Mouse (Mus musculus): Measurements from ENCODE around the gene Gm10273. TPM values are rescaled to one million over a fixed set of nuclear protein-coding genes. Genes with fewer than 3 reads are reported as not detected.
A peak's percentile ranks its signal among the peaks of the same experiment; 100 is the strongest.
"Not testable (repeated sequence)": the region's sequence is repeated elsewhere in the genome, so short reads cannot be mapped to it uniquely, and the experiment has no call there.

Gene Gm10273
- 3.1 and 58.1 TPM in 2 replicates for polyA plus RNA-seq (2015; fragmentation: Nextera tagmentation; extraction: Ambion mirVana)

GRCm38 (mm10) chr10:59395461-59395860 lies at the start of gene Gm10273:
Gm10273 (plus strand) TSS chr10:59395632.
- not testable (repeated sequence) for H3K9ac ChIP-seq; H3K27me3 ChIP-seq (replicated peaks); H3K4me1 ChIP-seq; H3K36me3 ChIP-seq; H3K4me3 ChIP-seq (replicated peaks); H3K27ac ChIP-seq; H3K4me2 ChIP-seq; ATAC-seq (ENCODE audit: insufficient read depth, low FRiP score, low read depth); H3K9me3 ChIP-seq
- WGBS: 93% methylated on average over 12 of the region's 25 CpGs

DNA sequence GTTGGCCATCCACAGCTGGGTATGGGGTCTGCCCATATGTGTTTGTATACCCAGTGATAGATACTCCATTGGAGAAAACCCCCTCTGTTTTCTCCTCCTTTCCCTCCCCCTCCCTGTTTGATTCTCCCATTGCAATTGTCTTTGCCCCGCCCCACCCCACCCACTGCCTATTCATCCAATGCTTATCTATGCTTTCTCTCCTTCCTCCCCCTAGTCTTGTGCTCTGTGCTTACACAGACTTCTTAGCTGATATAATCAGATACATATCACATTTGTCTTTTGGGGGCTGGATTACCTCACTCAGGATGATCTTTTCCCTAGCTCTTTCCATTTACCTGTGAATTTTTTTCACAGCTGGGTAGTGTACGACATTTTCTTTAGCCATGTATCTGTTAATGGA lies 48.9 kb upstream of the Gm10273 start:
- 92% methylated on average over 2 of the region's 2 CpGs for WGBS
- no peak overlapping the region for H3K4me2 ChIP-seq
- no peaks in the 10 kb centered on the region for H3K4me1 ChIP-seq
- H3K4me3 ChIP-seq (replicated peaks): no peak overlapping the region
- peaks cover 27% of the 10 kb centered on the region for H3K36me3 ChIP-seq
- no peak overlapping the region for H3K27ac ChIP-seq
- ATAC-seq (ENCODE audit: insufficient read depth, low FRiP score, low read depth): no peak
- no peaks in the 10 kb centered on the region for H3K27me3 ChIP-seq (replicated peaks)
- no peaks in the 10 kb centered on the region for H3K9me3 ChIP-seq
- no peak overlapping the region for H3K9ac ChIP-seq

DNA sequence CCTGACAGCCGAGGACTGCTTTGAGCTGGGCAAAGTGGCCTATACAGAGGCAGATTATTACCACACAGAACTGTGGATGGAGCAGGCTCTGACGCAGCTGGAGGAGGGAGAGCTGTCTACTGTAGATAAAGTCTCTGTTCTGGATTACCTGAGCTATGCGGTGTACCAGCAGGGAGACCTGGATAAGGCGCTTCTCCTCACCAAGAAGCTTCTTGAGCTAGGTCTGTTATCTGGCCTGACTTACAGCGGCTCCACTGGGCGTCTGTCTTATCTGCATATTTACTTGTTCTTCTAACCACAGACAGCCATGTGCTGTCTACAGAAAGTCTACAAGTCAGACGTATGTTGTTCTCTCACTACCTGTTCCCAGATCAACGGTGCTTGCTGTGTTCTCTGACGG lies 47.2 kb upstream of the Gm10273 start:
- Histone ChIP-seq H3K9ac (no peak overlapping the region), H3K4me2 (no peak overlapping the region), H3K4me3 (replicated peaks) (no peak overlapping the region), H3K4me1 (no peaks in the 10 kb centered on the region), H3K27ac (no peak overlapping the region), H3K36me3 (peaks cover 30% of the 10 kb centered on the region), H3K9me3 (no peaks in the 10 kb centered on the region), H3K27me3 (replicated peaks) (no peaks in the 10 kb centered on the region)
- peak; percentile 97 for ATAC-seq (ENCODE audit: insufficient read depth, low FRiP score, low read depth)
- 94% methylated on average over 9 of the region's 9 CpGs for WGBS

DNA sequence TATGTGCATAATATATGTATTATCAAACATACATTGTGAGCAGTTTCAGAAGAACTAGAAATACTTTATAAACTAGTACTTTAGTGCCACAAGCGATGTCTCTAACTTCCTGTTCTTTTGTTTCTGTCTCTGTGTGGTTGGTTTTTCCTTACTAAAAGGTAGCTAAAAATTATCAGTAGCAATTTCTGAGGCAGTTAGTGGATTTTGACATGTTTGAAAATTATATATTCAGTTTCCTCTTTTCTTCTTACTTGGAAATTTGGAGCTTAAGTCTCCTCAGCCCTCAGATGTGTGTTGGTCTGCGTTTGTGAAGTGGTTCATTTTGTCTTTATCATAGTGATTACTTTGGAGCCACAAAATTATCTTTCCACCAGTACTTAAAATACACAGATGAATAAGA lies 45.9 kb upstream of the Gm10273 start:
- Histone ChIP-seq H3K4me2 (no peak overlapping the region), H3K4me1 (no peaks in the 10 kb centered on the region), H3K36me3 (peaks cover 30% of the 10 kb centered on the region), H3K9me3 (no peaks in the 10 kb centered on the region), H3K27me3 (replicated peaks) (no peaks in the 10 kb centered on the region), H3K9ac (no peak overlapping the region), H3K27ac (no peak overlapping the region), H3K4me3 (replicated peaks) (no peak overlapping the region)
- ATAC-seq (ENCODE audit: insufficient read depth, low FRiP score, low read depth): no peak
- WGBS: 88% methylated on average over 2 of the region's 2 CpGs

DNA sequence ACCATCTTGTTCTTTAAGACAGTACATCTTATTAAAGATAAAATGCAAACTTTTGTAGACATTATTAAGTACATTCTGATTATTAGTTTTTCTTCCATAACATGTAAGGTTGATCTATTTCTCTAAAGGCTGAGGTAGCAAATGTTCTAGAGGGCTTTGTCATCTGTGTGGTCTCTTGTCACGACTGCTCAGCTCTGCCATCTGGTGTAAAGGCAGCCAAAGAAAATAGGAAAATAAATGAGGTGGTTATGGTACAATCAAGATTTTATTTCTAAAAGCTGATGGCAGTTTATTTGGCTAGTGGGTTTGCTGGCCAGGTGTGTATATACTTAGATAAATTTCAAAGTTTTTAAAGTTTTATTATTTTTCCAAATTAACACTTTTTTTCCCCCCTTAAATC lies 42.4 kb upstream of the Gm10273 start:
- no peaks in the 10 kb centered on the region for H3K27me3 ChIP-seq (replicated peaks)
- no peak overlapping the region for H3K27ac ChIP-seq
- H3K4me1 ChIP-seq: 0 out of 2 replicates have a peak, but pooled peaks cover 3% of the 10 kb centered on the region
- WGBS: 62% methylated on average over 1 of the region's 1 CpGs
- no peak overlapping the region for H3K9ac ChIP-seq
- H3K4me3 ChIP-seq (replicated peaks): no peak overlapping the region
- peaks cover 36% of the 10 kb centered on the region for H3K36me3 ChIP-seq
- H3K9me3 ChIP-seq: no peaks in the 10 kb centered on the region
- no peak for ATAC-seq (ENCODE audit: insufficient read depth, low FRiP score, low read depth)
- no peak overlapping the region for H3K4me2 ChIP-seq

GRCm38 (mm10) chr10:59354120-59354519 lies 41.3 kb upstream of the Gm10273 start:
- no peak overlapping the region for H3K4me2 ChIP-seq
- H3K27ac ChIP-seq: no peak overlapping the region
- H3K27me3 ChIP-seq (replicated peaks): no peaks in the 10 kb centered on the region
- H3K9me3 ChIP-seq: no peaks in the 10 kb centered on the region
- WGBS: 91% methylated on average over 12 of the region's 12 CpGs
- peaks cover 27% of the 10 kb centered on the region for H3K36me3 ChIP-seq
- H3K4me3 ChIP-seq (replicated peaks): no peak overlapping the region
- H3K9ac ChIP-seq: no peak overlapping the region
- 0 out of 2 replicates have a peak, but pooled peaks cover 3% of the 10 kb centered on the region for H3K4me1 ChIP-seq
- no peak for ATAC-seq (ENCODE audit: insufficient read depth, low FRiP score, low read depth)

DNA sequence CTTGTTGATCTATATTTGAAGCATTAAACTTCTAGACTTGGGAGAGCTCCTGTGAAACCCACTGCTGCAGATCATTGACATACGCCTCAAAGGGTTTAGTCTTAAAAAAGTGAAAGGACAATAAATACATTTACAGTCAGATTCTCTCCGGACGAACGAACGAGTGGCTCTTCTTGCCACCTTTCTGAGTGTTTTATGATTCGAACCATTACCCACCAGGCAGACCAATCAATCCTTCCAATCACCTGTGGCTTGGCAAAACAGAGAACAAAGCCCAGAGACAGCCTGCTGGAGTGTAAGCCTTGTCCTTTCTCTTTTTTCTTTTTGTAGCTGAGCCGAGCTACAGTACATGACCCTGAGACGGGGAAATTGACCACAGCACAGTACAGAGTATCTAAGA lies 40.4 kb upstream of the Gm10273 start:
- H3K27me3 ChIP-seq (replicated peaks): no peaks in the 10 kb centered on the region
- ATAC-seq (ENCODE audit: insufficient read depth, low FRiP score, low read depth): no peak
- peaks cover 27% of the 10 kb centered on the region for H3K36me3 ChIP-seq
- H3K9ac ChIP-seq: no peak overlapping the region
- H3K9me3 ChIP-seq: no peaks in the 10 kb centered on the region
- 0 out of 2 replicates have a peak, but pooled peaks cover 3% of the 10 kb centered on the region for H3K4me1 ChIP-seq
- WGBS: 86% methylated on average over 8 of the region's 8 CpGs
- H3K4me2 ChIP-seq: no peak overlapping the region
- no peak overlapping the region for H3K4me3 ChIP-seq (replicated peaks)
- H3K27ac ChIP-seq: no peak overlapping the region

- Histone ChIP-seq H3K27ac (no peak overlapping the region), H3K36me3 (peaks cover 18% of the 10 kb centered on the region), H3K4me3 (replicated peaks) (no peak overlapping the region), H3K9ac (no peak overlapping the region), H3K4me1 (0 out of 2 replicates have a peak, but pooled peaks cover 3% of the 10 kb centered on the region), H3K4me2 (no peak overlapping the region), H3K27me3 (replicated peaks) (no peaks in the 10 kb centered on the region), H3K9me3 (no peaks in the 10 kb centered on the region)
- ATAC-seq (ENCODE audit: insufficient read depth, low FRiP score, low read depth): no peak
- 87% methylated on average over 4 of the region's 4 CpGs for WGBS
Observed at GRCm38 (mm10) chr10:59358744-59359143, 36.7 kb upstream of the Gm10273 start.

GRCm38 (mm10) chr10:59363208-59363607 lies 32.2 kb upstream of the Gm10273 start:
- no peak for ATAC-seq (ENCODE audit: insufficient read depth, low FRiP score, low read depth)
- no peak overlapping the region for H3K27ac ChIP-seq
- H3K9ac ChIP-seq: no peak overlapping the region
- H3K36me3 ChIP-seq: peaks cover 27% of the 10 kb centered on the region
- WGBS: 80% methylated on average over 2 of the region's 2 CpGs
- H3K4me3 ChIP-seq (replicated peaks): no peak overlapping the region
- no peak overlapping the region for H3K4me2 ChIP-seq
- H3K9me3 ChIP-seq: no peaks in the 10 kb centered on the region
- H3K4me1 ChIP-seq: no peaks in the 10 kb centered on the region
- H3K27me3 ChIP-seq (replicated peaks): no peaks in the 10 kb centered on the region

DNA sequence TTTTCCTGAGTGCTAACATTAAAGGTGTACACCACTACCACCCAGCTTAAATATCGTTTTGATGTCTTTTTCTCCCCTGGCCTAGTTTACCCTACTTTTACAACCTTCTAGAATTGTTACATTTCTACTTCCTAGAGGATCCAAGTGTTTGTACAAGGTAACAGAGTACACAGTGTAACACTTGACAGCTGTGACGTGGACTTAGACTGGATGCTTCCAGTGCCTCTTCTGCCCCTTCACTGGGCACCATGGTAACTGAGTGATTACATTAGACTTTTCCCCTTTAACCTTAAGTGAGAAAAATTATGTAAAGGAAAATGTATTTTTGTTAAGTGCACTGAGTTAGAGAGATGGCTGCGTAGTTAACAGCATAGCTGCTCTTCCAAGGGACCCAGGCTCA lies 30.9 kb upstream of the Gm10273 start:
- peaks cover 34% of the 10 kb centered on the region for H3K36me3 ChIP-seq
- no peak overlapping the region for H3K9ac ChIP-seq
- H3K27me3 ChIP-seq (replicated peaks): no peaks in the 10 kb centered on the region
- no peak overlapping the region for H3K4me3 ChIP-seq (replicated peaks)
- no peak overlapping the region for H3K27ac ChIP-seq
- H3K9me3 ChIP-seq: no peaks in the 10 kb centered on the region
- no peaks in the 10 kb centered on the region for H3K4me1 ChIP-seq
- H3K4me2 ChIP-seq: no peak overlapping the region
- no peak for ATAC-seq (ENCODE audit: insufficient read depth, low FRiP score, low read depth)
- WGBS: 77% methylated on average over 3 of the region's 3 CpGs

- Histone ChIP-seq H3K4me2 (no peak overlapping the region), H3K9me3 (no peaks in the 10 kb centered on the region), H3K27me3 (replicated peaks) (no peaks in the 10 kb centered on the region), H3K4me3 (replicated peaks) (no peak overlapping the region), H3K4me1 (no peaks in the 10 kb centered on the region), H3K9ac (no peak overlapping the region), H3K36me3 (peaks cover 48% of the 10 kb centered on the region), H3K27ac (no peak overlapping the region)
- WGBS: 82% methylated on average over 5 of the region's 5 CpGs
- no peak for ATAC-seq (ENCODE audit: insufficient read depth, low FRiP score, low read depth)
Observed at GRCm38 (mm10) chr10:59365804-59366589, 29.4 kb upstream of the Gm10273 start.

DNA sequence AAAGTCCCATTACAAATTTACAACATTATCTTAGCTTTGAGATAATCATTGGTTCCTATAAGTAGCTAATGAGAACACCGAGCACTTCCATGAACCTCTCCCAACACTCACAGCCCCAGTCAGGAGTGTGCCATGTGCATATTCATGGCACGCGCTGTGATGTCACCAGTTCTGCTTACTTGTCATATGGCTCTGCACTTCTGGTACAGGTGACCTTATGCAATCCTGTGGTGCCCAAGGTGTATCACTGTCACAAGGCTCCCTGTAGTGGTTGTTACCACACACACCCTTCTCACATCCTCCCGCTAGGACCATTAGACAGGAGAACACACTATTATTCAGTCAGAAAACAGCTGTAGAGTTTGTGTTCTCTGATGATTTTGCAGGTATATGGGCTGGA lies 28.7 kb upstream of the Gm10273 start:
- no peaks in the 10 kb centered on the region for H3K9me3 ChIP-seq
- no peak overlapping the region for H3K4me2 ChIP-seq
- no peak overlapping the region for H3K9ac ChIP-seq
- 96% methylated on average over 4 of the region's 4 CpGs for WGBS
- peaks cover 49% of the 10 kb centered on the region for H3K36me3 ChIP-seq
- no peak for ATAC-seq (ENCODE audit: insufficient read depth, low FRiP score, low read depth)
- no peaks in the 10 kb centered on the region for H3K4me1 ChIP-seq
- no peak overlapping the region for H3K4me3 ChIP-seq (replicated peaks)
- H3K27me3 ChIP-seq (replicated peaks): no peaks in the 10 kb centered on the region
- H3K27ac ChIP-seq: no peak overlapping the region
